Mouse (Mus musculus): ENCODE results near the gene Gdnf.

DNA sequence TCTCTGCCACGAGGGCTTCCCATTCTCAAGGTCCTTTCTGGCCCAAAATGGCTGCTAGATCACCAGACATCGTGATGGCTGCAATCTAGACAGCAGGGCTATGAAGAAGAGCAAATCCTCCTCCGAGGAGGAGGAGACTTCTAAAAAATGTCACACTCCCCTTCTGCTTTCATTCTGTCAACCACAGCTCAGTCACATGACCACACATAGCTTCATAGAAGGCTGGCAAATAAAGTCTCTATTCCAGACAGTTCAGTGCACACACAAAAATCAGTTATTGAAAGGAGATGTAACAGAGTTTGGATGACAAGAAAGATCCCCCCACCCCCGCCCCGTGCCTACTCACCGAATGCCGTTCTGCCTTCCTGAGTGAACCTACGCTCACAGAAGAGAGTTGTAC, 37.7 kb upstream of the Gdnf start:
- no peak for TF ChIP-seq POLR2A (IDR thresholded peaks at IDR 0.05; ENCODE audit: extremely low read depth, insufficient read depth, low read length)
- TF ChIP-seq CTCF (IDR thresholded peaks at IDR 0.05; ENCODE audit: extremely low read depth, insufficient read depth, low read length) = no peak
